Mouse (Mus musculus): Measurements from ENCODE around the gene Asna1.

The Asna1 gene

DNA sequence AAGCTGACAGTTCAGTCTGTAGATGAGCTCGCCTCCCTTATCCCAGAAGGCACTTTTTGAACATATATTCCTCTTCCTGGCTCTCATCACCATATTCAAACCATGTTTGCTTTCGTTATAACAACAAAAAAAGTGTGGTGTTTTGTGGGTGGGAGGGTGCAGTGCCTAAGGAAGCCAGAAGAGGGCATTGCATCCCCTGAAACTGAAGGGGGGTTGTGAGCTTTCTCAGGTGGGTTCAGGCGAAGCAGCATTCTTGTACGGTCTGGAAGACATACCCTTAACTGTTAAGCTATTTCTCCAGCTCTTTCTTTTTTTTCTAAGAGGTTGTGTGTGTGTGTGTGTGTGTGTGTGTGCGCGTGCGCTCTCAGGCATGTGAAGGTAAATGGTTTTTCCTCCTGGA is 49.6 kb downstream of the Asna1 start:
- peak; percentile 39 to 45 for DNase-seq (ENCODE audit: low spot score in 2 of 2)

DNA sequence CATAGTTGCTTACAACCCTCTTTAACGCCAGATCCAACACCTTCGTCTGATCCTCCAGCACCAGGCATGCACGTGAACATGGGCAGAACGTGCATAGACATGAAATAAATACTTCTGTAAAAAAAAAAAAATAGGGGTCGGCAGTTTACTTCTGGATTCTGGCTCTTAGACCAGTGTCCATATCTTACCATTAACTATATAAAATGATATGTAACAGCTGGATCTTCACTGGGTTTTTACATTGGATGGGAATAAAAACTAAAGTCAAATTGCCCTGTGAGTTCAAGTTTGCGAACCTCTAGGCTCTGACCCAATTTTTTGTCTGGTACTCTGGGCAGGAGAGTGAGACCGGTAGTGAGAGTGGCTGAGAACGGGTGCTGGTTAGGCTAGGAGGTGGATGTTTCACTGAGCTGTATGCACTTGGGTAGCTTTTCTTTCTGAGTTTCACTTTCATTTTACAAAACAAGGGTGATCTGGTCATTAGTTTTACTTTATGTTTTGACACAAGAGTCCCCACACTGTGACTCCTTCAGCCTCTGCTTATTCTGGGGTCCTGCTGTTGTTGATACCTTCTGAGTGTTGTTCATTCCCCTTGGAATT is 50.4 kb downstream of the Asna1 start:
- no peak for DNase-seq (ENCODE audit: low spot score in 2 of 2)

DNA sequence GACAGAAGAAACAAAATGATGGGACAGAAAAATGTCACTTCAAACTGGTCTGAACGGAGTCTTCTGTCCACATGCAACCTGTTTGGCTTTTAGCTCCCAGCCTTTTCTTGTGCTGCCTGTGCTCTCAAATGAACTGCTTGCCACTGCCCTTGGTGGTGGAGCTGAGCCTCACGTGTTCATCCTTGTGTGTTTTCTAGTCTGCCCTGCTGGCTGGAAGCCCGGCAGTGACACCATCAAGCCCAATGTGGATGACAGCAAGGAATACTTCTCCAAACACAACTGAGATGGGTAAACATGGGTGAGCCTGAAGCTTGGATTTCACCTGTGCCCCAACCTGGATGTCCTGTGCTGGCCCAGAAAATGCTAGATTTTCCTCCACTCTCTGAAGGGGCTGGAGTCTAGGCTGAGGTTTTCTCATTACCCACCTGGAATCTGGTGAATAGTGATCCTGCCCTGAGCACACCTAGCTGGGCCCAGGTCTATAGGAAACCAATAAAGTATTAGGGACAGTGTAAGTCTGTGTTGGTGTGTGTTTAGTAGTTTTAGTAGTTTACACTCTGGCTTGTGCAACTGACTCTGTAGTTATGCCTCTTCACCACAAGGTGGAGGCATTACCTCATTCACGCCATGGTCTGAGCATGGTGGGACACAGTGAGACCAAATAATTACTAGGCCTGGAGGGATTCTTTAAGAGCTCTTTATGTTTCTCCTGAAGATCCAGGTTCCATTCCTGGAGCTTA is 51.1 kb downstream of the Asna1 start:
- no peak for DNase-seq (ENCODE audit: low spot score in 2 of 2)

GRCm38 (mm10) chr8:84973079-84973478 is 52.0 kb downstream of the Asna1 start:
- DNase-seq (ENCODE audit: low spot score in 2 of 2) = no peak

DNA sequence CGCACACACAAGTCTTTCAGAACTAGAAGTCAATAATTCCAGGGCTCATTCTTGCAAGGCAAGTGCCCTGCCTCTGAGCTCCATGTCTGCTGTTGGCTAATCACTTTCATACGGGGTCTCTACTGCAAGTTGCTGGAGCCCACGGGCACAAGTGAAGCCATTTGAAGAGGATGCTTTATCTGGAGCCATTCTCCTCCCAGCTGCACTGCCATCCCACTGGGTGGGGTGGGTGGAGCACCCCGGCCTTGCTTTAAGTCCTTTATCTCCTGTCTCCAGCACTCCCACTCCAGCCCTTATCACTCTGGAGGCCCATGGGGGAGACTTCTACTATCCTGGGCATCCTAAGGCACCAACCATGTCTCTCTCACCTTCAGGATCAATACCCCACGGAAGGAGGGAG is 54.2 kb downstream of the Asna1 start:
- DNase-seq (ENCODE audit: low spot score in 2 of 2) = no peak

- DNase-seq (ENCODE audit: low spot score in 2 of 2) = no peak
Observed at GRCm38 (mm10) chr8:84970135-84970790, 54.8 kb downstream of the Asna1 start.

- peak; percentile 73 to 76 for DNase-seq (ENCODE audit: low spot score in 2 of 2)
Observed at GRCm38 (mm10) chr8:84969241-84970134, 55.6 kb downstream of the Asna1 start, which contains the start of the genes Gm49661, Prdx2 and Rnaseh2a. TSS of gene Gm49661 (minus strand) at chr8:84969433. TSS of gene Prdx2 (plus strand) at chr8:84969587. TSS of gene Rnaseh2a (minus strand) at chr8:84969767.

DNA sequence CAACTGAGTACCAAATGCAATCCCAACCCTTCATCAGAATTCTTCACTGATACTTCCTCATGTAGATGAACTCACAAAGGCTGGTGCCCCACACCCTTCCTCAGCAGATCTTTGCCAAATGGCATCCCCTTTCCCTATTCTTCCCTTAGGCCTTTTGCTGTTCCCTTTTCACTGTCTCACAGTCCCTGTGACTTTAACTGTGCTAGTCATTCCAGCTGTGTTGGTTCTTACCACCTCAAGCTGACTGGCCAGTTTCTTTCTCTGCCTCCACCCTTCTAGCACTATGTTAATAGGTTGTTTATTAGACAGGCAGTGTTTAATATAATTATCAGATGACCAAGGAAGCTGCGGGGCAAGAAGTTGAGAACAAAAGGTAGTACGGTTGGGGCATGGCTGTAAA is 56.4 kb downstream of the Asna1 start:
- no peak for DNase-seq (ENCODE audit: low spot score in 2 of 2)

All from urinary bladder, adult 18-20 months (tissue).